Mouse (Mus musculus) liver, embryonic 11.5 days (tissue): ENCODE measurements around the gene Pgls. TPM values are rescaled to one million over a fixed set of nuclear protein-coding genes. Genes with fewer than 3 reads are reported as not detected.

ENCODE experiments used
- ATAC-seq: fragments of 200-750 bp; cut with Nextera tagmentation; replicated peaks from 2 replicates; pipeline ENCODE4 v1.8.0; 2017; ENCODE audit warnings: moderate number of reproducible peaks, mild to moderate bottlenecking, moderate TSS enrichment, moderate library complexity; ENCODE audit not compliant: low FRiP score
- DNase-seq: peaks from one replicate; pipeline ENCODE4 v3.0.0-alpha.2; 2017; ENCODE audit warnings: low spot score
- H3K27ac ChIP-seq: fragments of 300-500 bp; sonication (generic); 2 replicates; pipeline ENCODE4 v1.5.1; 2014; ENCODE audit warnings: mild to moderate bottlenecking, low read depth, low read length, control low read depth
- H3K27me3 ChIP-seq: fragments of 300-500 bp; sonication (generic); replicated peaks from 2 replicates; pipeline ENCODE4 v1.6.1; 2014; ENCODE audit warnings: low read length, mixed read lengths; ENCODE audit not compliant: control insufficient read depth, insufficient read depth
- H3K36me3 ChIP-seq: fragments of 300-500 bp; sonication (generic); 2 replicates; pipeline ENCODE4 v1.6.1; 2014; ENCODE audit warnings: mild to moderate bottlenecking, low read length, moderate library complexity, mixed read lengths; ENCODE audit not compliant: control insufficient read depth, insufficient read depth
- H3K4me1 ChIP-seq: fragments of 300-500 bp; sonication (generic); replicated peaks from 2 replicates; pipeline ENCODE4 v1.6.1; 2014; ENCODE audit warnings: low read length, mixed read lengths; ENCODE audit not compliant: control insufficient read depth, insufficient read depth
- H3K4me2 ChIP-seq: fragments of 300-500 bp; sonication (generic); 2 replicates; pipeline ENCODE4 v1.6.1; 2014; ENCODE audit warnings: mild to moderate bottlenecking, control low read depth, moderate library complexity
- H3K4me3 ChIP-seq: fragments of 300-500 bp; sonication (generic); 2 replicates; pipeline ENCODE4 v1.5.1; 2014; ENCODE audit warnings: low read depth, low read length, control low read depth
- H3K9ac ChIP-seq: fragments of 300-500 bp; sonication (generic); 2 replicates; pipeline ENCODE4 v1.6.1; 2014; ENCODE audit warnings: low read depth, low read length, control low read depth
- H3K9me3 ChIP-seq: fragments of 300-500 bp; sonication (generic); 2 replicates; pipeline ENCODE4 v1.6.1; 2016; ENCODE audit warnings: low read length, inconsistent platforms, mixed read lengths; ENCODE audit not compliant: control insufficient read depth
- WGBS: fragments of 180-500 bp; shearing (Covaris S2); extraction: QIAGEN DNeasy Blood & Tissue Kit; methylation state at CpG from one replicate; pipeline ENCODE4 v1.1.7; 2014; 5-methylcytosine and 5-hydroxymethylcytosine counted together
- polyA plus RNA-seq: library from polyadenylated mRNA; unstranded; fragments of >200 nt; fragmentation: Nextera tagmentation; extraction: Ambion mirVana; gene quantifications from 2 replicates; pipeline ENCODE4 v1.2.1, GENCODE M21; 2014

Gene Pgls
- polyA plus RNA-seq, 1 experiment from 2014 or later: 200 TPM

GRCm38 (mm10) chr8:71566501-71566900 lies 25.5 kb upstream of the Pgls start, which contains the start of gene Nxnl1:
TSS of gene Nxnl1 (minus strand) at chr8:71566601.
- Histone ChIP-seq H3K9ac (no peak within 1 kb of the TSS), H3K4me2 (no peak within 1 kb of the TSS), H3K9me3 (no peaks in the 10 kb centered on the region), H3K4me3 (no peak within 1 kb of the TSS), H3K36me3 (no peaks in the 10 kb centered on the region), H3K27ac (no peak within 1 kb of the TSS), H3K27me3 (peaks cover 16% of the 10 kb centered on the region), H3K4me1 (peaks cover 11% of the 10 kb centered on the region)
- ATAC-seq: no peak
- no peak for DNase-seq
- WGBS: 66% methylated on average over 3 of the region's 3 CpGs

- H3K9me3 ChIP-seq: no peaks in the 10 kb centered on the region
- peaks cover 7% of the 10 kb centered on the region for H3K27me3 ChIP-seq
- WGBS: 67% methylated on average over 7 of the region's 7 CpGs
- no peak for ATAC-seq
- no peak overlapping the region for H3K27ac ChIP-seq
- H3K4me1 ChIP-seq: peaks cover 9% of the 10 kb centered on the region
- no peak overlapping the region for H3K4me2 ChIP-seq
- DNase-seq: no peak
- no peaks in the 10 kb centered on the region for H3K36me3 ChIP-seq
- H3K4me3 ChIP-seq: no peak overlapping the region
- no peak overlapping the region for H3K9ac ChIP-seq
These were observed 24.4 kb upstream of the Pgls start for GRCm38 (mm10) chr8:71567587-71567986.

- peak within 1 kb of the TSS; percentile 67 for H3K4me3 ChIP-seq
- ATAC-seq (no peak), DNase-seq (no peak)
- H3K27ac ChIP-seq: no peak within 1 kb of the TSS
- no peaks in the 10 kb centered on the region for H3K36me3 ChIP-seq
- peaks cover 7% of the 10 kb centered on the region for H3K27me3 ChIP-seq
- WGBS: 21% methylated on average over 13 of the region's 13 CpGs
- H3K9ac ChIP-seq: 0 out of 2 replicates have a peak within 1 kb of the TSS, but pooled peaks have one; percentile 25
- H3K4me2 ChIP-seq: peak within 1 kb of the TSS; percentile 94
- no peaks in the 10 kb centered on the region for H3K9me3 ChIP-seq
- H3K4me1 ChIP-seq: peaks cover 8% of the 10 kb centered on the region
These were observed 23.5 kb upstream of the Pgls start, which contains the start of gene Slc27a1 for GRCm38 (mm10) chr8:71568387-71568937. TSS of gene Slc27a1 (plus strand) at chr8:71568882.

- peaks cover 7% of the 10 kb centered on the region for H3K27me3 ChIP-seq
- ATAC-seq: no peak
- H3K4me1 ChIP-seq: peaks cover 8% of the 10 kb centered on the region
- H3K36me3 ChIP-seq: no peaks in the 10 kb centered on the region
- peak overlapping the region; percentile 67 for H3K4me3 ChIP-seq
- peak overlapping the region; percentile 94 for H3K4me2 ChIP-seq
- H3K9ac ChIP-seq: no peak overlapping the region
- DNase-seq: no peak
- H3K27ac ChIP-seq: no peak overlapping the region
- no peaks in the 10 kb centered on the region for H3K9me3 ChIP-seq
- 42% methylated on average over 6 of the region's 6 CpGs for WGBS
These were observed 23.0 kb upstream of the Pgls start for GRCm38 (mm10) chr8:71568941-71569340.

GRCm38 (mm10) chr8:71569366-71570290 lies 22.3 kb upstream of the Pgls start:
- ATAC-seq: peak; percentile 77
- Histone ChIP-seq H3K36me3 (no peaks in the 10 kb centered on the region), H3K27ac (no peak overlapping the region), H3K9me3 (no peaks in the 10 kb centered on the region), H3K27me3 (peaks cover 7% of the 10 kb centered on the region), H3K9ac (0 out of 2 replicates have a peak overlapping the region, but pooled peaks have one; percentile 25), H3K4me1 (peaks cover 8% of the 10 kb centered on the region), H3K4me3 (peak overlapping the region; percentile 67), H3K4me2 (peak overlapping the region; percentile 94)
- WGBS: 1% methylated on average over 51 of the region's 51 CpGs
- DNase-seq: peak; percentile 78

- Histone ChIP-seq H3K27me3 (peaks cover 7% of the 10 kb centered on the region), H3K9me3 (no peaks in the 10 kb centered on the region), H3K27ac (no peak overlapping the region), H3K4me3 (peak overlapping the region; percentile 67), H3K4me1 (peaks cover 8% of the 10 kb centered on the region), H3K9ac (peak overlapping the region; percentile 59), H3K36me3 (no peaks in the 10 kb centered on the region), H3K4me2 (peak overlapping the region; percentile 94)
- ATAC-seq (peak; percentile 81), DNase-seq (peak; percentile 88)
- under 1% methylated on average over 41 of the region's 41 CpGs for WGBS
These were observed 21.6 kb upstream of the Pgls start for GRCm38 (mm10) chr8:71570291-71570954.

- Histone ChIP-seq H3K27ac (no peak overlapping the region), H3K4me2 (no peak overlapping the region), H3K27me3 (peaks cover 7% of the 10 kb centered on the region), H3K4me1 (peaks cover 8% of the 10 kb centered on the region), H3K36me3 (no peaks in the 10 kb centered on the region), H3K4me3 (no peak overlapping the region), H3K9ac (no peak overlapping the region), H3K9me3 (no peaks in the 10 kb centered on the region)
- 86% methylated on average over 2 of the region's 2 CpGs for WGBS
- no peak for ATAC-seq
- no peak for DNase-seq
These were observed 19.9 kb upstream of the Pgls start for GRCm38 (mm10) chr8:71572077-71572476.

GRCm38 (mm10) chr8:71572847-71573633 lies 18.9 kb upstream of the Pgls start:
- H3K27ac ChIP-seq: no peak overlapping the region
- H3K36me3 ChIP-seq: no peaks in the 10 kb centered on the region
- H3K4me1 ChIP-seq: peaks cover 8% of the 10 kb centered on the region
- DNase-seq: no peak
- no peak overlapping the region for H3K9ac ChIP-seq
- H3K27me3 ChIP-seq: peaks cover 7% of the 10 kb centered on the region
- no peaks in the 10 kb centered on the region for H3K9me3 ChIP-seq
- no peak for ATAC-seq
- 81% methylated on average over 9 of the region's 9 CpGs for WGBS
- H3K4me3 ChIP-seq: no peak overlapping the region
- H3K4me2 ChIP-seq: no peak overlapping the region
